Mouse (Mus musculus) E14TG2a.4 (cell line): ENCODE data around the gene Hmgcr.

ENCODE experiments used
- H3K27me3 ChIP-seq: 2 replicates; pipeline ENCODE4 v1.6.1; 2014; ENCODE audit warnings: low read length, control low read depth; ENCODE audit not compliant: insufficient read depth
- H3K36me3 ChIP-seq: 2 replicates; pipeline ENCODE4 v1.6.1; 2014; ENCODE audit warnings: low read length, control low read depth; ENCODE audit not compliant: insufficient read depth
- H3K4me1 ChIP-seq: replicated peaks from 2 replicates; pipeline ENCODE4 v1.6.1; 2014; ENCODE audit warnings: low read depth, low read length, control low read depth
- H3K4me3 ChIP-seq: replicated peaks from 2 replicates; pipeline ENCODE4 v1.5.1; 2014; ENCODE audit warnings: mild to moderate bottlenecking, low read length
- H3K9me3 ChIP-seq: 2 replicates; pipeline ENCODE4 v1.6.1; 2014; ENCODE audit warnings: low read length, control low read depth
- CTCF ChIP-seq: conservative IDR thresholded peaks from 2 replicates; pipeline ENCODE4 v1.5.1; 2014; ENCODE audit warnings: low read length
- NANOG ChIP-seq: IDR thresholded peaks from 2 replicates; pipeline ENCODE4 v1.6.1; 2014; ENCODE audit warnings: borderline replicate concordance, low read length, mixed read lengths
- POU5F1 ChIP-seq: IDR thresholded peaks from 2 replicates; pipeline ENCODE4 v1.6.1; 2014; ENCODE audit warnings: low read length, borderline replicate concordance

The Hmgcr gene

GRCm38 (mm10) chr13:96599182-96599581 is 71.6 kb downstream of the Hmgcr start:
- H3K4me1 ChIP-seq, result 0 out of 2 replicates have a peak, but pooled peaks cover 2% of the 10 kb centered on the region
- no peaks in the 10 kb centered on the region for H3K9me3 ChIP-seq
- no peak overlapping the region for H3K4me3 ChIP-seq
- TF ChIP-seq CTCF, result no peak
- TF ChIP-seq NANOG, result no peak
- no peak for TF ChIP-seq POU5F1
- peaks cover 18% of the 10 kb centered on the region; the same call in 1 of the 2 replicates for H3K36me3 ChIP-seq
- no peaks in the 10 kb centered on the region for H3K27me3 ChIP-seq
